Mouse (Mus musculus) layer of hippocampus, adult 18-20 months (tissue): ENCODE measurements around the gene Urah. TPM values are rescaled to one million over a fixed set of nuclear protein-coding genes. Genes with fewer than 3 reads are reported as not detected.

Experiments
- DNase-seq, 2 experiments: peaks; one replicate each; pipeline ENCODE4 v3.0.0; 2022; ENCODE audit warnings: low spot score in 2 of 2
- total RNA-seq, 2 experiments: library from RNA; stranded (reverse); gene quantifications; 2 replicates each; pipeline ENCODE4 v1.2.3; 2021

Gene Urah
- total RNA-seq, 2 experiments from 2014 or later = 0.99 to 2.3 TPM

GRCm38 (mm10) chr7:140874224-140874623 lies 39.4 kb downstream of the Urah start:
- DNase-seq = no peak

- DNase-seq = no peak
Measured at GRCm38 (mm10) chr7:140877364-140877763, 42.5 kb downstream of the Urah start.

GRCm38 (mm10) chr7:140879355-140879754 lies 44.5 kb downstream of the Urah start:
- DNase-seq = no peak

GRCm38 (mm10) chr7:140880419-140880818 lies 45.6 kb downstream of the Urah start:
- DNase-seq = no peak

GRCm38 (mm10) chr7:140880865-140881515 lies 46.2 kb downstream of the Urah start:
- no peak for DNase-seq

- DNase-seq = peak; percentile 91 to 97
Measured at GRCm38 (mm10) chr7:140881696-140882468, 47.1 kb downstream of the Urah start, which contains the start of the genes Psmd13 and Sirt3. Psmd13 (plus strand) TSS chr7:140881968. Sirt3 (minus strand) TSS chr7:140882309.

- DNase-seq = no peak
Measured at GRCm38 (mm10) chr7:140882469-140882803, 47.6 kb downstream of the Urah start.

Other genes starting within 250 kb of the Urah start
- gene Olfr46, start 233.7 kb upstream of the Urah start, total RNA-seq = under 1 TPM; 0.25 to 0.37 TPM
- gene Olfr61, start 206.0 kb upstream of the Urah start, total RNA-seq = not detected
- under 1 TPM in 1 of 2 experiments, not detected in 1; 0.25 TPM for gene Olfr53, start 188.6 kb upstream of the Urah start, total RNA-seq
- under 1 TPM; 0.13 to 0.15 TPM for gene Olfr539, start 175.1 kb upstream of the Urah start, total RNA-seq
- gene Olfr45, start 153.1 kb upstream of the Urah start, total RNA-seq = under 1 TPM in 1 of 2 experiments, not detected in 1; 0.10 TPM
- not detected for gene Olfr541, start 137.8 kb upstream of the Urah start, total RNA-seq
- not detected for gene Cyp2e1, start 71.3 kb upstream of the Urah start, total RNA-seq
- not detected for gene Syce1, start 47.2 kb upstream of the Urah start, total RNA-seq
- 10 to 100 TPM; 12.8 to 14.9 TPM for gene Zfp941, start 12.8 kb upstream of the Urah start, total RNA-seq
- not detected for gene Scgb1c1, start 10.5 kb downstream of the Urah start, total RNA-seq
- gene Odf3, start 12.8 kb downstream of the Urah start, total RNA-seq = not detected
- gene Gm45785, start 21.3 kb downstream of the Urah start, total RNA-seq = 1 to 10 TPM in 1 of 2 experiments, under 1 TPM in 1; 0.37 to 1.2 TPM
- gene Ric8a, start 21.9 kb downstream of the Urah start, total RNA-seq = 10 to 100 TPM; 68.9 to 73.1 TPM
- 10 to 100 TPM; 24.7 to 26.2 TPM for gene Bet1l, start 22.6 kb downstream of the Urah start, total RNA-seq
- gene Psmd13, start 47.0 kb downstream of the Urah start, total RNA-seq = 100 to 1,000 TPM; 104 to 112 TPM
- 10 to 100 TPM; 75.3 to 75.8 TPM for gene Sirt3, start 47.3 kb downstream of the Urah start, total RNA-seq
- 1 to 10 TPM; 1.2 to 3.7 TPM for gene Cox8b, start 65.4 kb downstream of the Urah start, total RNA-seq
- gene Nlrp6, start 85.9 kb downstream of the Urah start, total RNA-seq = under 1 TPM; 0.48 to 0.50 TPM
- 1 to 10 TPM; 4.0 to 4.6 TPM for gene Pgghg, start 106.4 kb downstream of the Urah start, total RNA-seq
- gene Ifitm5, start 115.3 kb downstream of the Urah start, total RNA-seq = not detected
- not detected for gene Gm45717, start 120.9 kb downstream of the Urah start, total RNA-seq
- 10 to 100 TPM; 11.0 to 12.9 TPM for gene Ifitm2, start 121.0 kb downstream of the Urah start, total RNA-seq
- gene Ifitm1, start 132.2 kb downstream of the Urah start, total RNA-seq = 1 to 10 TPM; 1.1 to 1.7 TPM
- gene Ifitm3, start 175.8 kb downstream of the Urah start, total RNA-seq = 10 to 100 TPM in 1 of 2 experiments, 1 to 10 TPM in 1; 8.0 to 11.4 TPM
- gene Ifitm6, start 182.9 kb downstream of the Urah start, total RNA-seq = not detected
- gene Gm17387, start 194.1 kb downstream of the Urah start, total RNA-seq = not detected
- 10 to 100 TPM; 84.2 to 86.8 TPM for gene B4galnt4, start 226.1 kb downstream of the Urah start, total RNA-seq
- not detected for gene Pkp3, start 243.2 kb downstream of the Urah start, total RNA-seq